Mouse (Mus musculus) heart, embryonic 15.5 days (tissue): ENCODE measurements around the gene Trp53inp2. TPM values are rescaled to one million over a fixed set of nuclear protein-coding genes. Genes with fewer than 3 reads are reported as not detected.

Experiments
- microRNA counts: library from miRNA; unstranded; fragments of <30 nt; microRNA quantifications from one replicate; lab custom pipeline; 2016
- microRNA-seq: library from miRNA; unstranded; fragments of <30 nt; microRNA quantifications from one replicate; pipeline ENCODE4, GENCODE M21; 2016
- polyA plus RNA-seq: library from polyadenylated mRNA; unstranded; fragments of >200 nt; fragmentation: Nextera tagmentation; extraction: Ambion mirVana; gene quantifications from 2 replicates; pipeline ENCODE4 v1.2.1, GENCODE M21; 2015

Trp53inp2 gene
- polyA plus RNA-seq, 1 experiment from 2014 or later: 103 TPM

MicroRNA genes within 50 kb of the gene (microRNA counts, 519-probe panel; counts per million panel counts)
- 2,492 counts per million, percentile 51 among the panel's probes with 10 or more counts for microRNA mmu-miR-695 (lab: Ali Mortazavi, UCI)

Small RNAs within 50 kb of the gene (microRNA-seq; reads per million reads assigned to microRNA genes)
- gene Mir695: not detected

Other genes starting within 250 kb of the Trp53inp2 start
- 34.9 and 35.6 TPM in 2 replicates for gene Itch, start 247.6 kb upstream of the Trp53inp2 start, polyA plus RNA-seq
- gene Dynlrb1, start 144.5 kb upstream of the Trp53inp2 start, polyA plus RNA-seq: 375 and 381 TPM in 2 replicates
- 354 and 380 TPM in 2 replicates for gene Map1lc3a, start 104.8 kb upstream of the Trp53inp2 start, polyA plus RNA-seq
- gene Pigu, start 23.6 kb upstream of the Trp53inp2 start, polyA plus RNA-seq: 45.4 and 53.5 TPM in 2 replicates
- gene Ncoa6, start 92.8 kb downstream of the Trp53inp2 start, polyA plus RNA-seq: 12.0 and 14.5 TPM in 2 replicates
- gene Acss2, start 136.9 kb downstream of the Trp53inp2 start, polyA plus RNA-seq: 20.0 and 22.5 TPM in 2 replicates
- gene Ggt7, start 137.2 kb downstream of the Trp53inp2 start, polyA plus RNA-seq: 1.1 and 2.4 TPM in 2 replicates
- gene Gss, start 211.8 kb downstream of the Trp53inp2 start, polyA plus RNA-seq: 20.0 and 26.9 TPM in 2 replicates
- gene Myh7b, start 230.2 kb downstream of the Trp53inp2 start, polyA plus RNA-seq: 21.1 and 21.8 TPM in 2 replicates